Mouse (Mus musculus) bone marrow macrophage, adult 2 months (primary cell): ENCODE measurements at regions not wholly inside any gene's neighbourhood (a gene's known extent, or its start where the extent isn't known, plus 50 kb on each side); places are given as distances from the start of the nearest gene placed in this dataset.

Source experiments
- CTCF ChIP-seq: IDR thresholded peaks from 2 replicates; pipeline ENCODE4 v1.5.1; 2012; ENCODE audit warnings: low read depth, mild to moderate bottlenecking, low read length, moderate library complexity
- POLR2A ChIP-seq: IDR thresholded peaks from 2 replicates; pipeline ENCODE4 v1.6.1; 2012; ENCODE audit warnings: mild to moderate bottlenecking, low read depth, low read length, borderline replicate concordance

- TF ChIP-seq POLR2A (no peak), CTCF (no peak)
Measured at GRCm38 (mm10) chr6:103430933-103431594, 79.3 kb upstream of the Chl1 start.
